In the genomic region with DNA sequence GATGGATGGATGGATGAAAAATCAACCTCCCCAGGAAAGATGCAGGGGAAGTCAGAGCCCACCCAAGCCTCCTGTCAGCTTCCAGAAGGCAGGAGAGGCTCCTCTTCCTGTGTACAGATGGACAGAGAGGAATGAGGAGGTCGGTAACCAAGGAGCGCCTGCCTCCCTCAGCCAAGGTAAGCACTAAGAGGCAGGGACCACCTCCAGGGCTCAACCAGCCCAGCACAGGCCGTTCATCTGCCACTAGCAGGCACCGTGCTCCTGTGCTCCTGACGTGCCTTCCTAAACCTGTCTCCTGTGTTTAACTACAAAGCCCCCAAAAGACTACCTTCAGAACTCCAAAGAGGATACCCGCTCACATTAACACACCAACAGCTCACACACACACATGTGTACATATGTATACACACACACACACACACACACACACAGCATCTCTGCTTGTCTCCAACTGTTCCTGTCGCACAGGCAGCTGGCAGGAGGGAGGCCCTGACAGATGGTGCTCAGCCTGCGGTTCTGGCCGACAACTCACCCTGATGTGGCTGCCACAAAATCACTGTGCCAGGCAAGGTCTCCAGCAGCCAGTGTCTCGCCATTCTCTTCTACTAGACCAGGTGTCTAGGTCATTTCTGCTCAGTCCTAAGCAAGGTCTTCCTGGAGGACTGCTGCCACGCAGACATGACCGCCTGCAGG, we compare ENCODE assay signal across 16 mouse cellular contexts.
DNase-seq lines count a peak whose midpoint lies in the region; ATAC-seq and TF ChIP-seq lines count a peak whose summit lies in the region.
"Had no signal": no experiment of that assay in that cellular context is flagged by ENCODE, and none has a peak within 500 bp of the region (broad histone marks: within the 10 kb centered on the region; RNA-seq: fewer than 3 reads in every experiment).

No protein-coding gene starts in this region.

- no peak for ATAC-seq in hindbrain, embryonic 12.5 days (ENCODE audit: low FRiP score)
- no peak for ATAC-seq in midbrain, postnatal 0 days (ENCODE audit: low FRiP score)
- ATAC-seq: intestine, embryonic 16.5 days; lung, postnatal 0 days had no signal

- no peak for TF ChIP-seq CTCF in midbrain, postnatal 0 days (IDR thresholded peaks at IDR 0.05)

- peaks cover 21% of the 10 kb centered on the region for H3K4me1 ChIP-seq in hindbrain, embryonic 12.5 days
- H3K4me1 ChIP-seq in midbrain, postnatal 0 days (ENCODE audit: insufficient read depth, low read length) = no peaks in the 10 kb centered on the region; the same call in 1 of the 2 replicates
- H3K4me1 ChIP-seq: embryonic facial prominence, embryonic 12.5 days had no signal

- no peaks in the 10 kb centered on the region for H3K27me3 ChIP-seq in hindbrain, embryonic 12.5 days
- no peaks in the 10 kb centered on the region for H3K27me3 ChIP-seq in midbrain, postnatal 0 days (ENCODE audit: insufficient read depth, low read length)
- H3K27me3 ChIP-seq: embryonic facial prominence, embryonic 12.5 days had no signal

- DNase-seq in cerebellum, postnatal 10 days = peak; percentile 90 to 93
- DNase-seq in cerebellum, adult 11 months = no peak
- DNase-seq in left cerebral cortex, postnatal 4 days = peak; percentile 81
- no peak for DNase-seq in left cerebral cortex, postnatal 10 days (ENCODE audit: extremely low spot score in 1 of 2, low spot score in 2 of 2)
- DNase-seq in midbrain, postnatal 0 days (ENCODE audit: low spot score) = peak; percentile 68
- no peak for DNase-seq in embryo, embryonic 10 days (ENCODE audit: low spot score)
- DNase-seq in urinary bladder, adult 18-20 months (ENCODE audit: low spot score in 2 of 2) = no peak
- DNase-seq: adrenal gland, postnatal 14 days; cerebellum, adult 11-12 months; kidney, postnatal 14 days; spleen, adult 18-20 months had no signal

- no peak overlapping the region for H3K9ac ChIP-seq in hindbrain, embryonic 12.5 days
- no peak overlapping the region for H3K9ac ChIP-seq in midbrain, postnatal 0 days (replicated peaks; ENCODE audit: low read length, poor library complexity, severe bottlenecking)
- H3K9ac ChIP-seq: embryonic facial prominence, embryonic 12.5 days had no signal

- no peaks in the 10 kb centered on the region for H3K36me3 ChIP-seq in hindbrain, embryonic 12.5 days
- H3K36me3 ChIP-seq in midbrain, postnatal 0 days (ENCODE audit: insufficient read depth, low read length) = no peaks in the 10 kb centered on the region
- H3K36me3 ChIP-seq: embryonic facial prominence, embryonic 12.5 days had no signal

- H3K27ac ChIP-seq in hindbrain, embryonic 12.5 days = peak overlapping the region; percentile 30; the same call in 1 of the 2 replicates
- no peak overlapping the region for H3K27ac ChIP-seq in midbrain, postnatal 0 days (ENCODE audit: low read depth, low read length)
- H3K27ac ChIP-seq: embryonic facial prominence, embryonic 12.5 days had no signal

- intact Hi-C loops in left cerebral cortex, postnatal 4 days (cut with DNase I) = no loop called here
- intact Hi-C loops in left cerebral cortex, postnatal 10 days (cut with DNase I) = no loop called here

- 74% methylated on average over 12 of the region's 12 CpGs for WGBS in hindbrain, embryonic 12.5 days
- WGBS in midbrain, postnatal 0 days = 72% methylated on average over 12 of the region's 12 CpGs

- no peaks in the 10 kb centered on the region for H3K9me3 ChIP-seq in hindbrain, embryonic 12.5 days (replicated peaks)
- no peaks in the 10 kb centered on the region for H3K9me3 ChIP-seq in midbrain, postnatal 0 days (ENCODE audit: low read length)
- H3K9me3 ChIP-seq: embryonic facial prominence, embryonic 12.5 days had no signal

- no peak overlapping the region for H3K4me3 ChIP-seq in hindbrain, embryonic 12.5 days
- H3K4me3 ChIP-seq in midbrain, postnatal 0 days (ENCODE audit: low read depth, low read length) = no peak overlapping the region
- H3K4me3 ChIP-seq: embryonic facial prominence, embryonic 12.5 days had no signal

- no peak overlapping the region for H3K4me2 ChIP-seq in hindbrain, embryonic 12.5 days (replicated peaks)
- no peak overlapping the region for H3K4me2 ChIP-seq in midbrain, postnatal 0 days (ENCODE audit: low read depth, low read length, poor library complexity, severe bottlenecking)
- H3K4me2 ChIP-seq: embryonic facial prominence, embryonic 12.5 days; liver, embryonic 11.5 days had no signal

Comparison
In these comparisons a context has a peak if more than half of its experiments do, and no peak if none do; other contexts are left out.
1. DNase-seq: peak in cerebellum, postnatal 10 days (2 of 2), left cerebral cortex, postnatal 4 days (single experiment) and midbrain, postnatal 0 days (single experiment); none in cerebellum, adult 11 months (single experiment), left cerebral cortex, postnatal 10 days (0 of 2), embryo, embryonic 10 days (single experiment) and urinary bladder, adult 18-20 months (0 of 2).